Mouse (Mus musculus) Muller cell, postnatal 12 days (primary cell): ENCODE data around the gene Wfdc21.
A peak's percentile ranks its signal among the peaks of the same experiment; 100 is the strongest.

Source experiments
- DNase-seq: peaks from one replicate; pipeline ENCODE4 v3.0.0-alpha.2; 2015; ENCODE audit errors: inconsistent ontology term

Gene Wfdc21

GRCm38 (mm10) chr11:83753581-83754181, 6.9 kb downstream of the Wfdc21 start, which contains the start of gene Heatr6:
Gene Heatr6 (plus strand): TSS chr11:83753696.
- DNase-seq = peak; percentile 93

DNA sequence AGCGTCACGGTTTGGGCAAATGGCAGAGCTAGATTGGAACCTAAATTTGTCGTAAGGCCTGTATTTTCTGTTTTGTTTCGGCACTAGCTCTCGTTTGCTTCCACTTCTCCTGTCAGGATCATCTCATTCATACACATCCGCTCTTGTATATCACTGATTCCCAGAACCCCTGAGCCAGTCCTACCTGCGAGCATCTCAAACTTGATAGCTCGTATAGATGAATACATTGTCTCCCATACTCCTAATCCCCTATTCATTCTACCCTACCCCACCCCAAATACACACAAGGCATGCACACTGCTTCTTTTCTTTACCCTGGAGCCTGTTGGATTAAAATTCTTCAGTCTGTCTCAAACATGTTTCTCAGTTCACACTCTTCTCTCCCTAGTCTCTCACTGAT, 7.5 kb downstream of the Wfdc21 start:
- no peak for DNase-seq

- no peak for DNase-seq
Measured at GRCm38 (mm10) chr11:83767306-83767705, 20.6 kb downstream of the Wfdc21 start.

GRCm38 (mm10) chr11:83768976-83769375, 22.2 kb downstream of the Wfdc21 start:
- DNase-seq = no peak

- no peak for DNase-seq
Measured at GRCm38 (mm10) chr11:83771014-83771413, 24.3 kb downstream of the Wfdc21 start.

GRCm38 (mm10) chr11:83772341-83772740, 25.6 kb downstream of the Wfdc21 start:
- DNase-seq = no peak

DNA sequence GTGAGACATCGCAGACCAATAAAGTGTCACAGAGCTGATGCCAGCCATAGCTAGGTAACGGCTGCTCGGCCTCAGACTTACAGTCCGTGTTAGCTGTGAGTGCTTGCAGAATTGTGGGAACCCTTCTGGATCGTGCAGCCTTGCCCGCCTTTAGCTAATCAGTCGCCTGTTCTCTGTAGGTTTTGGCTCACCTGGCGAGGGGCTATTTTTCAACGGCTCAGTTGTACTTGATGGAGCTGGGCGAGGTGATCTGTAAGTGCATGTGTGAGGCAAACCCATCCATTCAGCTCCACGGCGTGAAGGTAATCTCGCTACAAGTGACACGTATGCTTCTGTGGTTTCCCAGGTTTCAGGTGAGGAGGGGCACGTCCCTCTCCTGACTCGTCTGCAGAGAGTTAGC, 27.0 kb downstream of the Wfdc21 start:
- no peak for DNase-seq

- no peak for DNase-seq
Measured at GRCm38 (mm10) chr11:83774324-83774723, 27.6 kb downstream of the Wfdc21 start.

DNA sequence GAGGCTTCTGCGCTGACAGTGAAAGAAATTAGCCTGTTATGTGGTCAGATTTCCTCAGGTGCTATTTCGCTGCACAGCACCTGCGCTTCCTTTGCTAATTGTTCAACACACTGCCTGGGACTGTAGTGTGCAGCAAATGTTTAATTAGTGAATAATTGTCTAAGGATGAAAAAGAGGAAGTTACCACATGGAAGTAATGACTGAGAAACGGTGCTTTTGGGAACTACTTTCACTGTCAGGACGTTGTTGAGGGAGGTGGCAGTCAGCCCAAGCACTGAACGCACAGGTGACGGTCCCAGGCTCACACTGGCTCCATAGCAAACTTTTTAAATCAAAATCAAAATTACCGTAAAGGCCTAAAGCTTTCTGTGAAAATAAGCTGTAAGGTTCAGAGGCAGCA, 30.1 kb downstream of the Wfdc21 start:
- DNase-seq = no peak

DNA sequence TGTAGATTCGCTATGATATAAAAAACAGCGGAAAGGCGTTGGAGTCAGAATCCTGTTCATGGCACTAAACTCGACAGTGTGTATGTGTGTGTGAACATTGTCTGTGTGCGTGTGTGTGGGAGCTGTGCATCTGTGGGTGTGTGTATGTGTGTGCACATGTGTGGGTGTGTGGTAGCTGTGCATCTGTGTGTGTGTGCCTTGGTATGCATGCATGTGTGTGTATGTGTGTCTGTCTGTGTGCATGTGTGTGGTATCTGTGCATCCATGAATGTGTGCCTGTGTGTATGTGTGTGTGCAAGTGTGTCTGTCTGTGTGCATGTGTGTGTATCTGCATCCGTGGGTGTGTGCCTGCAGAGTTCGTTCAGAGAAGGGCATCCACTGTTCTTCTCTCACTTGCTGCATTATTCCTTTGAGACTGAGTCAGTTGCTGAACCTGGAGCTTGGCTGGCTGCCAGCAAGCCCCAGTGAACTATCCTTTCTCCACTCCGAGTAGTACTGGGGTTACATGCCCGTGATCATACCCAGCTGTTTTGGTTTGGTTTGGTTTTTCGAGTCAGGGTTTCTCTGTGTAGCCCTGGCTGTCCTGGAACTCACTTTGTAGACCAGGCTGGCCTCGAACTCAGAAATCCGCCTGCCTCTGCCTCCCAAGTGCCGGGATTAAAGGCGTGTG, 37.3 kb downstream of the Wfdc21 start:
- no peak for DNase-seq

- peak; percentile 2 for DNase-seq
Measured at GRCm38 (mm10) chr11:83784661-83785060, 37.9 kb downstream of the Wfdc21 start.

DNA sequence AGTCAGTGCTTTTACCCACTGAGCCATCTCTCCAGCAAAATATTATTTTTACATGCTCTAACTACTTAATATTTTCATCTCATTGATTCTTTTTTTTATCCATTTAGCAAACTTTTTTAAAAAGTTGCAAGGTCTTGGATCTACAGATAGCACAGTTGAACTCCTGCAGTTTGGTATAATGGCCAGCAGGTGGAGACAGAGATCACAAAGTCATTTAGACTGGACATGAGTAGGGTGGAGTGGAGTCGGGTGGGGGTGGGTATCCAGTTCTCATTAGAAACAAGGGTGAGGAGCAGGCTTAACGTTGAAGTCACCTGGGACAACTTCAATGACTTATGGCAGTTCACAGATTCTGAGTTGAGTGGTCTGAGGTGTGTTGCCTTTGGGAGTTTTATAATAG, 38.6 kb downstream of the Wfdc21 start:
- peak; percentile 57 for DNase-seq

DNA sequence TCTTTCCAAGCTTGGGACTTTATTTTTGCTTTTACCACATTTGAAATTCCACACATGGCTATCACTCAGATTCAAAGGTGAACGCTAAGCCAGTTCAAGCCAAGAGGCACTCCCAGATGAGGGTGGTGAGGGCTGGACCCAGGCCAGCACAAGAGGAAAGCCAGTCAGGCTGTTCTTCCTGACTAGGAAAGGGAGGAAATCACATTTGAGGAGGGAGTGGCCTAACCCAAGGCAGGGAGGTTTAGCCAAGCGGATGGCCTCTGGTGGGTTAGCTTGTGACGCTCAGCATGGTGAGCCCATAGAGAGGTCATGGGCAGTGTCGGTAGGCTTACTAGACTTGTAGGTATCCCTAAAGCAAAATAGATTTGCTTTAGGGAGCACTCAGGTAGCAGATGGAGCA, 40.1 kb downstream of the Wfdc21 start:
- no peak for DNase-seq

GRCm38 (mm10) chr11:83787401-83788021, 40.8 kb downstream of the Wfdc21 start:
- no peak for DNase-seq

GRCm38 (mm10) chr11:83788331-83788730, 41.6 kb downstream of the Wfdc21 start:
- DNase-seq = no peak

DNA sequence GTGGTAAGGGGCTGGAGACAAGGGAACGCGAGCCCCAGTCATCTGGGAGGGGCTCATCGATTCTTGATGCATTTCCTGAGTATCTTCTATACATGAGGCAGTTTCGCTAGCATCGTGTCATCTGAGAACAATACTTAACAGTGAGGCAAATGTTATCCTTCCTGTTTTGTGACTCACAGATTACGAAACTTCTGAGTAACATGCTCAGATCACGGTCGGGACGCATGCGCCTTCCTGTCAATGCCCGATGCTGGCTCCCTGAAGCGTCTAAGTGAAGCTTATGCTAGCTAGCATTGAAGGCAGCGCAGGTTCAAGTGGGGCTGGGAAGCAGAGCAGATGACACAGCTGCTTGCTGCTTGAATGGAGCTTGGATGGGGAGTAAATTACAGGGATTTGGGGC, 42.5 kb downstream of the Wfdc21 start:
- peak; percentile 32 for DNase-seq

GRCm38 (mm10) chr11:83791133-83791532, 44.4 kb downstream of the Wfdc21 start:
- DNase-seq = no peak

GRCm38 (mm10) chr11:83792316-83792914, 45.7 kb downstream of the Wfdc21 start:
- no peak for DNase-seq

GRCm38 (mm10) chr11:83793264-83793663, 46.5 kb downstream of the Wfdc21 start:
- DNase-seq = no peak

DNA sequence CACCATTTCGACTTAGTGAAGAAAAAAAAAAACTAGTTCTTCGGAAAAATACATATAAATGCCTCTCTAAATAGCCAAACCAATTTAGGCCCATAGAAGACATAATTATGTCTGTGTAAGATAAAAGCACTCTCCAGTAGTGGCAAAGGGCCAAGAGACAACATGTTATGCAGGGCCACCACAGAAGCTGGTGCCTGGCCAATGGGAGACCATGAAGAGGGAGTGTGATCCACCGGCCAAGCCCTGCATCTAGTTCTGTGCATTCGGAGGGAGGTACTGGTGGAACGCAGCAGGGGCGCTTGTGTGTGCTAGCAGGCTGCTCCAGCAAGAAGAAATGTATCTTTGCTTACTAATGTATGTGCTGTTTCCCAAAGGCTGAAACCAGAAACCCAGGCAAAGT, 49.4 kb downstream of the Wfdc21 start:
- DNase-seq = no peak

GRCm38 (mm10) chr11:83796980-83797608, 50.4 kb downstream of the Wfdc21 start:
- no peak for DNase-seq

DNA sequence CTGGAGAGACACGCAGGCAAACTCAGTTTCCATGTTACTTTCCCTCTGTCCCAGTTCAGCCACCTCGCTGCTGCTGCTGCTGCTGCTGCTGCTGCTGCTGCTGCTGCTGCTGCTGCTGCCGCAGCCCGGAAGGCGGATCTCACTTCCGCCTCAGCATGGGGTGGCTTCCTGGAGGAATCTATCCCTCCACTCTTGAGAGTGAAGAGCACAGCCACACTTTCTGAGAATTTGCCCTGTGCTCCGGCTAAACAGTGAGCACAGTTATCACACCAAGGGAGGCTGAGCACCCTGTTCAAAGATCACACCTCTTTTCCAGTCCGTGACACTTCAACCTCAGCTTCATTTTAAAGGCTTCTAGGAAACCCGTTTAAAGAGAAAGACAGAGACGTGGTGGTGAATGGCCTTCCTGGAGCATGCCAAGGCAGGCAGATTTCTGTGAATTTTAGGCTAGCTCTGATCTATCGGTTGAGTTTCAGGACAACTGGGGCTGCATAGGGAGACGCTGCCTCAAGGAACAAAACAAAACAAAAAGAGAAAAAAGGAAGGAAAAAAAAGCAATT, 53.2 kb downstream of the Wfdc21 start:
- DNase-seq = no peak
